Mouse (Mus musculus): ENCODE data around the gene Mthfsd. TPM values are rescaled to one million over a fixed set of nuclear protein-coding genes. Genes with fewer than 3 reads are reported as not detected.

The Mthfsd gene
- total RNA-seq, 2 experiments from 2014 or later, result 38.3 to 40.7 TPM

GRCm38 (mm10) chr8:121092627-121093026 is 15.6 kb downstream of the Mthfsd start:
- intact Hi-C loops (cut with DNase I), result loop anchor here (1.0 to 2.0 kb wide), 2 partner anchors 271 to 414 kb away; no protein-coding TSS in a partner anchor
- DNase-seq (ENCODE audit: low spot score in 2 of 2), result peak; percentile 78 to 82

- intact Hi-C loops (cut with DNase I), result loop anchor here (1.0 to 2.0 kb wide), 2 partner anchors 271 to 413 kb away; no protein-coding TSS in a partner anchor
- no peak for DNase-seq (ENCODE audit: low spot score in 2 of 2)
Measured at GRCm38 (mm10) chr8:121092141-121092540, 16.1 kb downstream of the Mthfsd start.

GRCm38 (mm10) chr8:121090716-121091115 is 17.5 kb downstream of the Mthfsd start:
- intact Hi-C loops (cut with DNase I), result no loop called here
- DNase-seq (ENCODE audit: low spot score in 2 of 2), result no peak

GRCm38 (mm10) chr8:121089631-121090380 is 18.4 kb downstream of the Mthfsd start:
- intact Hi-C loops (cut with DNase I), result loop anchor here (5.0 kb wide), 1 partner anchor 118 kb away; no protein-coding TSS in a partner anchor
- DNase-seq (ENCODE audit: low spot score in 2 of 2), result no peak

- intact Hi-C loops (cut with DNase I), result loop anchor here (5.0 kb wide), 1 partner anchor 117 kb away; no protein-coding TSS in a partner anchor
- no peak for DNase-seq (ENCODE audit: low spot score in 2 of 2)
Measured at GRCm38 (mm10) chr8:121088871-121089630, 19.1 kb downstream of the Mthfsd start.

GRCm38 (mm10) chr8:121088281-121088680 is 19.9 kb downstream of the Mthfsd start:
- DNase-seq (ENCODE audit: low spot score in 2 of 2), result no peak
- intact Hi-C loops (cut with DNase I), result loop anchor here (5.0 kb wide), 1 partner anchor 116 kb away; no protein-coding TSS in a partner anchor

GRCm38 (mm10) chr8:121086004-121086900 is 21.9 kb downstream of the Mthfsd start:
- no peak for DNase-seq (ENCODE audit: low spot score in 2 of 2)
- intact Hi-C loops (cut with DNase I), result loop anchor here (2.0 to 5.0 kb wide), 2 partner anchors 29 to 114 kb away; no protein-coding TSS in a partner anchor

- no peak for DNase-seq (ENCODE audit: low spot score in 2 of 2)
- intact Hi-C loops (cut with DNase I), result loop anchor here (5.0 kb wide), 1 partner anchor 113 kb away; no protein-coding TSS in a partner anchor
Measured at GRCm38 (mm10) chr8:121085561-121085960, 22.6 kb downstream of the Mthfsd start.

GRCm38 (mm10) chr8:121085011-121085410 is 23.2 kb downstream of the Mthfsd start:
- intact Hi-C loops (cut with DNase I), result loop anchor here (5.0 kb wide), 1 partner anchor 113 kb away; no protein-coding TSS in a partner anchor
- DNase-seq (ENCODE audit: low spot score in 2 of 2), result no peak

GRCm38 (mm10) chr8:121084210-121084951 is 23.8 kb downstream of the Mthfsd start, which contains the start of gene Foxf1:
Gene Foxf1 (plus strand): TSS chr8:121084386.
- intact Hi-C loops (cut with DNase I), result no loop called here
- DNase-seq (ENCODE audit: low spot score in 2 of 2), result no peak

GRCm38 (mm10) chr8:121083936-121084209 is 24.3 kb downstream of the Mthfsd start:
- intact Hi-C loops (cut with DNase I), result no loop called here
- no peak for DNase-seq (ENCODE audit: low spot score in 2 of 2)

- intact Hi-C loops (cut with DNase I), result no loop called here
- no peak for DNase-seq (ENCODE audit: low spot score in 2 of 2)
Measured at GRCm38 (mm10) chr8:121083093-121083935, 24.9 kb downstream of the Mthfsd start.

GRCm38 (mm10) chr8:121082218-121083092 is 25.7 kb downstream of the Mthfsd start:
- DNase-seq (ENCODE audit: low spot score in 2 of 2), result no peak
- intact Hi-C loops (cut with DNase I), result no loop called here

GRCm38 (mm10) chr8:121081398-121081797 is 26.8 kb downstream of the Mthfsd start:
- intact Hi-C loops (cut with DNase I), result no loop called here
- DNase-seq (ENCODE audit: low spot score in 2 of 2), result no peak

- intact Hi-C loops (cut with DNase I), result no loop called here
- no peak for DNase-seq (ENCODE audit: low spot score in 2 of 2)
Measured at GRCm38 (mm10) chr8:121080361-121081090, 27.7 kb downstream of the Mthfsd start.

- DNase-seq (ENCODE audit: low spot score in 2 of 2), result no peak
- intact Hi-C loops (cut with DNase I), result no loop called here
Measured at GRCm38 (mm10) chr8:121079944-121080343, 28.2 kb downstream of the Mthfsd start.

Measured in left cerebral cortex, postnatal 25 days (tissue).